Mouse (Mus musculus) thymus, postnatal 36 days (tissue): ENCODE data around the gene Gm42957.
A peak's percentile ranks its signal among the peaks of the same experiment; 100 is the strongest.
"Not testable (repeated sequence)": the region's sequence is repeated elsewhere in the genome, so short reads cannot be mapped to it uniquely, and the experiment has no call there.

ENCODE experiments used
- DNase-seq, 2 experiments: peaks; one replicate each; pipeline ENCODE4 v3.0.0; 2022; ENCODE audit warnings: mixed read lengths in 2 of 2

Gm42957 gene

GRCm38 (mm10) chr3:96629729-96630600 lies 5.3 kb upstream of the Gm42957 start, which contains the start of gene Rbm8a:
TSS of gene Rbm8a (plus strand) at chr3:96629933.
- peak; percentile 91 to 92 for DNase-seq

DNA sequence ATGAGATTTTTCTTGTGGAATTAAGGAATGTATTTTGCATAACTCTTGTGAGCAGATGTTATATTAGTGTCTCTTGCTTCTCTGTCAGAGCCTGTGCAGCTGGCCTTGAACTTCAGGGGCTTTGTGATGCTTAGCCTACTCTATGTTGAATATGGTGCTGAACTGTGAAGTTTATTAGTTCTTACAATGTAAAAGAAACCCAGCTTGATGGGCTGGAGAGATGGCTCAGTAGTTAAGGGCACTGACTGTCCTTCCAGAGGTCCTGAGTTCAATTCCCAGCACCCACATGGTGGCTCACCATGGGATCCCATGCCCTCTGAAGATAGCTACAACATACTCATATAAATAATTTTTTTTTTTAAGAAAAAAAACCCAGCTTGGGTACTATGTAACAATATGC lies 3.2 kb upstream of the Gm42957 start:
- no peak for DNase-seq

GRCm38 (mm10) chr3:96634015-96634414 lies 1.3 kb upstream of the Gm42957 start:
- no peak for DNase-seq

GRCm38 (mm10) chr3:96635906-96636305 lies 632 bp downstream of the Gm42957 start:
- no peak for DNase-seq

DNA sequence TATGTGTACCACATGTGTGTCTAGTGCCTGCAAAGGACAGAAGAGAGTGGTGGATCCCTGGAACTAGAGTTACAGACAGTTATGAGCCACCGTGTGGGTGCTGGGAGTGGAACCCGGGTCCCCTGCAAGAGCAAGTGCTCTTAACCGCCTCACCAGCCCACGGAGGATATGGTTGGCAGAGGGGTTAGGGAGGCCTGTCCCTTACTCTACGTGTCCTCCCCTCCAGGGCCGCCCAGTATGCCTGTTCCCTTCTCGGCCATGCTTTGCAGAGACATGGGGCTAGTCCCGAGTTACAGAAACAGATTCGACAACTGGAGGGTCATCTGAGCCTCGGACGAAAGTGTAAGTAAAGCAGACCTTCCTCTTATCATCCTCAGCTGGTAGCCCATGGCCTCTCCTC lies 1.2 kb downstream of the Gm42957 start:
- DNase-seq: no peak

- DNase-seq: peak; percentile 67 to 78
Observed at GRCm38 (mm10) chr3:96639219-96639618, 3.9 kb downstream of the Gm42957 start.

GRCm38 (mm10) chr3:96645018-96645649 lies 9.9 kb downstream of the Gm42957 start, which contains the start of gene Itga10:
TSS of gene Itga10 (plus strand) at chr3:96645584.
- DNase-seq: no peak

DNA sequence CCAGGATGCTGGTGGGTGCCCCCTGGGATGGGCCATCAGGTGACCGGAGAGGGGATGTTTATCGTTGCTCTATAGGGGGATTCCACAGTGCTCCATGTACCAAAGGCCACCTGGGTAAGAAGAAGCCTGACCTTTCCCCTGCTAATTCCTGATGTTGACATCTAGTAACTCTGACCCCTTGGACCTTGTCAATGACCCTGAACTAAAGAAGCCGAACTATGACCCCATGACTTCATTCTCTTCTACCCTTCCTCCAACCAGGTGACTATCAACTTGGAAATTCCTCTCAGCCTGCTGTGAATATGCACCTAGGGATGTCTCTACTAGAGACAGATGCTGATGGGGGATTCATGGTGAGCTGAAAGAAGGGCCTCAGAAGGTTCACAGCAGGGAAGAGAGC lies 12.1 kb downstream of the Gm42957 start:
- no peak for DNase-seq

DNA sequence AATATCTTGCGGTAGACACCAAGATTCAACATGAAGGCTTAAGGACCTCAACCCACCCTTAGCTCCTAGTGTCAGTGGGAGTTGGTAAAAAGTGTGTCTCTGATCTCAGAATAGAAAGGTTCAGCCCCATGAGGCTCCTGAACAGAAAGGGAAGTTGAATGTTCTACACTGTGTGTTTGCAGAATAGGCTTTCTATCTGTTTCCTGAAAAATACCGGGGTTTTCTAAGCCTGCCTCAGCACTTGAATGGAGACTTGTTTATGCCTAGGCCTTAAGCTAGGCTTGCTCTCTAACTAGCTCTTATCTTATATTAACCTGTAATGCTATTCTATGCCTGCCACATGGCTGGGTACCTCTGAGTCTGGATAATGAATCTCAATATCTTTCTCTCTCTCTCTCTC lies 25.6 kb downstream of the Gm42957 start:
- no peak for DNase-seq

- no peak for DNase-seq
Observed at GRCm38 (mm10) chr3:96662731-96663316, 27.6 kb downstream of the Gm42957 start.

DNA sequence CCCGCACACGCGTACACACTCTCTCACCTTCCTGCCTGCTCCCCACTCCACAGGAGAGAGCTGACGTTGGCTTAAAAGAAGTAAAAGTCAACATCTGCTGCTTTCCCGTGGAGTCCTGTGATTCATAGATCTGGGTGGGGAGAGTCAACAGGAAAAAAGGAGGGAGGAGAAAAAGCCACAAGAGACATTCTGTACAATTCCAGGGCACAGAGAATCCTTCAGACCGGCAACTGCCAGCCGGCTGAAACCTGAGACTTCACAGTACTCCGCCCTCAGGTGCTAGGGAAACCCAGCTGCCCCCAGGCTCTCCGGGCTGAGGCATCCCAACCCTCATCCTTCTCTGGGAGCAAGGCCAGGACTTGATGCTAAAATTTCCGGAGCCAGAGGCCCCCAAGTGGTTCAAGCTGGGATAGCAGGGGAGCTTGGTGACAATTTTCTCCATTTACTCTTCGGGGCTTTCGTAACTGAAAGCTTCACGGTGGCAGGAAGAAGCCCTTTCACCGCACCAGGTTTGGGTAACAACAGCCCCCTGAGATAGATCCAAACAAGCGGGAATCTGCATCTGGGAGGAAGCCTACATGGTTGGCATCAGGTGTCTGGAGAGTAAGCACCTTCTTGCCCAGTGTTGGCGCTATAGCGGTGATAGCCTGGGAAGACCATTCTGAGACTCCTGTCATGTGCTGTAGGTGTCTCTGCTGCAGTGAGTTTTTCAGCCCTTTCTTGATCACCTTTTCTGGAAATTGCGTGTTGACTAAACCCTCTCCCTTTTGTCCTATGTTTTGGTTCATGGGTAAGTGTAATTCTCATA lies 28.4 kb downstream of the Gm42957 start:
- peak; percentile 61 to 74 for DNase-seq

- DNase-seq: not testable (repeated sequence)
Observed at GRCm38 (mm10) chr3:96665732-96666363, 30.6 kb downstream of the Gm42957 start.

DNA sequence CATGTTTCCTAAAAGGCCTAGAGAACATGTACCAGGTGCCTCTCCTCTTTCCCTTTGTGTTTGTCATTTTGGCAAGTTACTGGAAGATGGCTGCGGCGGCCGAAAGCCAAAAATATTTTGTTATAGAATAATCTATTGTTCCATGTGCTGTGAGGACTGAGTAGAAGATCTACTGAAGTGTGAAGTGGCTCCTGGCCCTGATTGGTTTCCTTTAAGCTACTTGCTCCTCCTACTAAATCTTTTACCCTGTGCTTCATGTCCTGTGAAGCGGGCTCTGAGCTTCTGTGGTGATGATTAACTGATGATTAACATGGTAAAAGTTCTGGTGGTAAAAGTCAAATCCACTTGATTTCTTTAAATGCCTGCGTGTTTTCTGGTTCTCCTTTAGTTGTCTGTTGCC lies 31.6 kb downstream of the Gm42957 start:
- no peak for DNase-seq

DNA sequence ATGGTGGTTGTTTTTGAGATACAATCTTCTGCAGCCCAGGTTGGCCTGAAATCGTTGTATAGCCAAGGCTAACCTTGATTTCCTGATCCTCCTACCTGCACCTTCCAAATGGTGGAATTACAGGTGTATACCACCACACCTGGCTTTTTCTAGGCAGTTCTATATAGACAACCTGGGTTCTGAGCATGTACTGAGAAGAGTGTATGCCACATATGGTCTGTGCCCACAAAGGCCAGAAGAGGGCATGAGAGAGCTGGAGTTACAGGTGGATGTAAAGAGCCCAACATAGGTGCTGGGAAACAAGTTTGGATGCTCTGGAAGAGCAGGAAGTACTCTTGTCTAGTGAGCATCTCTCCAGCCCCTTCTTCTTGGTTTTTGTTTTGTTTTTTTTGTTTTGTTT lies 32.0 kb downstream of the Gm42957 start:
- peak; percentile 26 to 34 for DNase-seq

DNA sequence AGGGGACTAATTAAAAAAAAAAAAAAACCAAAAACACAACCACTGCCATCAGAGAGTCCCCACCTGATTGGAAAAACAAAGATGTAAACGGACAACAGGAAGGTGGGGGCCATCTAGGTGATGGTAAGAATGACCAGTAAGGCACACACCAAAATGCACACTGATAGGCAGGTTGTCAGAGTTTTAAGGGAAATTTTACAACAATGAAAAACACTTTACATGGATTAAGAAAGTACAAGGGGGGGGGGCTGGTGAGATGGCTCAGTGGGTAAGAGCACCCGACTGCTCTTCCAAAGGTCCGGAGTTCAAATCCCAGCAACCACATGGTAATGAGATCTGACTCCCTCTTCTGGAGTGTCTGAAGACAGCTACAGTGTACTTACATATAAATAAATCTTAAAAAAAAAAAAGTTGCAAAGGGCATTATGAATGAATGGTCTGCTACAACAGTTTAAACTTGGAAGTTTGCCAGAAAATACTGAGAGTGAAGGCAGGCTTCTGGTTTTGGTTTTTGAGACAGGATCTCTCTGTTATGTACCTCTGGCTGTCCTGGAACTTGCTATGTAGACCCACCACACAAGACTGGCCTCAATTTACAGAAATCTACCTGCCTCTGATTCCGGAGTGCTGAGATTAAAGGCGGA lies 33.3 kb downstream of the Gm42957 start:
- DNase-seq: no peak

GRCm38 (mm10) chr3:96669727-96670468 lies 34.6 kb downstream of the Gm42957 start, which contains the start of gene Ankrd35:
TSS of gene Ankrd35 (plus strand) at chr3:96670131.
- peak; percentile 73 to 82 for DNase-seq

GRCm38 (mm10) chr3:96671519-96671918 lies 36.2 kb downstream of the Gm42957 start:
- DNase-seq: no peak

GRCm38 (mm10) chr3:96673514-96673913 lies 38.2 kb downstream of the Gm42957 start:
- DNase-seq: no peak

DNA sequence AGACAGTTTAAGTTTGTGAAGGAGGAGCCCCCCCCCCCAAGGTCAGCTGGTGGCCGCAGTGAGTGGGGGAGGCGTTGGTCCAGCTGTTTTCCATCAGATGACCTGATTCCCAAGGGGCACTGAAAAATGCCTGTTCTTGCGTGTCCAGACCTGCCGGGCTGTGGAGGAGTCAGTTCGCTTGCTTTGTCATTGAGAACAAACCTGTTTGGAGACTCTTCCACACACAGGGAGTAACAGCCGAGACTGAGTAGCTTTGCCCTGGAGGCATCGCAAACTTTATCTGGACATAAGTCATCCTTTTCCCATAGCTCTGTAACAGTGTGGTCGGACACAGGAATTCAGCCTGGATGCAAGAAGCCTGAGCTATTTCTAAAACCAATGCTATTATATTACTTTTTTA lies 39.2 kb downstream of the Gm42957 start:
- DNase-seq: no peak

GRCm38 (mm10) chr3:96675171-96675570 lies 39.9 kb downstream of the Gm42957 start:
- no peak for DNase-seq

- no peak for DNase-seq
Observed at GRCm38 (mm10) chr3:96675690-96676089, 40.4 kb downstream of the Gm42957 start.
